Mouse (Mus musculus) left cerebral cortex, adult 2 months (tissue): ENCODE results near the gene St6galnac3. TPM values are rescaled to one million over a fixed set of nuclear protein-coding genes. Genes with fewer than 3 reads are reported as not detected.

ENCODE experiments used
- DNase-seq, 2 experiments: peaks; one replicate each; pipeline ENCODE4 v3.0.0; 2021 to 2022; ENCODE audit warnings: low spot score in 2 of 2, mixed read lengths in 1 of 2; ENCODE audit errors: extremely low spot score in 1 of 2
- H3K27ac ChIP-seq: fragments of 200-600 bp; 2 replicates; pipeline ENCODE4 v1.8.1; 2022
- H3K4me3 ChIP-seq: fragments of 200-600 bp; 2 replicates; pipeline ENCODE4 v1.8.1; 2022
- CTCF ChIP-seq: fragments of 200-600 bp; IDR thresholded peaks from 2 replicates; pipeline ENCODE4 v1.8.1; 2022; ENCODE audit warnings: antibody characterized with exemption, mild to moderate bottlenecking, moderate library complexity
- intact Hi-C: fragments of 180-260 bp; cut with DNase I; formaldehyde crosslinking; loops from one replicate; pipeline ENCODE4 v1.15.1; 2025
- total RNA-seq, 2 experiments: library from RNA; stranded (reverse); gene quantifications; 2 replicates each; pipeline ENCODE4 v1.2.3; 2021

Gene St6galnac3
- total RNA-seq, 2 experiments from 2014 or later, result 17.1 to 18.8 TPM

- H3K27ac ChIP-seq, result no peak overlapping the region
Observed at GRCm38 (mm10) chr3:153675832-153676231, 49.1 kb downstream of the St6galnac3 start.

GRCm38 (mm10) chr3:153675073-153675472 lies 49.9 kb downstream of the St6galnac3 start:
- intact Hi-C loops, result no loop called here
- no peak for DNase-seq
- peak; percentile 24 for TF ChIP-seq CTCF
- Histone ChIP-seq H3K4me3 (no peak overlapping the region), H3K27ac (no peak overlapping the region)

More at GRCm38 (mm10) chr3:153675832-153676231, 49.1 kb downstream of the St6galnac3 start:
- no peak for DNase-seq
- intact Hi-C loops, result no loop called here
- no peak overlapping the region for H3K4me3 ChIP-seq
- TF ChIP-seq CTCF, result no peak

GRCm38 (mm10) chr3:153674359-153674758 lies 50.6 kb downstream of the St6galnac3 start:
- H3K4me3 ChIP-seq, result no peak overlapping the region
- no peak for TF ChIP-seq CTCF
- intact Hi-C loops, result no loop called here
- no peak for DNase-seq
- no peak overlapping the region for H3K27ac ChIP-seq

GRCm38 (mm10) chr3:153673451-153673850 lies 51.5 kb downstream of the St6galnac3 start:
- TF ChIP-seq CTCF, result no peak; the same call in 1 of the 2 replicates
- intact Hi-C loops, result no loop called here
- DNase-seq, result no peak
- Histone ChIP-seq H3K27ac (no peak overlapping the region), H3K4me3 (no peak overlapping the region)

- intact Hi-C loops, result no loop called here
Observed at GRCm38 (mm10) chr3:153670953-153671674, 53.9 kb downstream of the St6galnac3 start.

GRCm38 (mm10) chr3:153669737-153670435 lies 55.1 kb downstream of the St6galnac3 start:
- no peak overlapping the region for H3K27ac ChIP-seq
- no peak overlapping the region for H3K4me3 ChIP-seq
- intact Hi-C loops, result no loop called here
- DNase-seq, result no peak
- no peak for TF ChIP-seq CTCF

More at GRCm38 (mm10) chr3:153670953-153671674, 53.9 kb downstream of the St6galnac3 start:
- no peak for DNase-seq
- no peak for TF ChIP-seq CTCF
- Histone ChIP-seq H3K4me3 (no peak overlapping the region), H3K27ac (no peak overlapping the region)

GRCm38 (mm10) chr3:153669329-153669728 lies 55.6 kb downstream of the St6galnac3 start:
- no peak for DNase-seq
- no peak for TF ChIP-seq CTCF
- Histone ChIP-seq H3K4me3 (no peak overlapping the region), H3K27ac (no peak overlapping the region)
- intact Hi-C loops, result no loop called here

GRCm38 (mm10) chr3:153668447-153669290 lies 56.3 kb downstream of the St6galnac3 start:
- Histone ChIP-seq H3K4me3 (no peak overlapping the region), H3K27ac (no peak overlapping the region)
- intact Hi-C loops, result no loop called here
- no peak for TF ChIP-seq CTCF
- no peak for DNase-seq

GRCm38 (mm10) chr3:153664696-153665095 lies 60.3 kb downstream of the St6galnac3 start:
- intact Hi-C loops, result no loop called here
- H3K27ac ChIP-seq, result no peak overlapping the region
- no peak for TF ChIP-seq CTCF
- no peak overlapping the region for H3K4me3 ChIP-seq
- no peak for DNase-seq

- intact Hi-C loops, result no loop called here
- Histone ChIP-seq H3K27ac (no peak overlapping the region), H3K4me3 (no peak overlapping the region)
- no peak for DNase-seq
- TF ChIP-seq CTCF, result no peak
Observed at GRCm38 (mm10) chr3:153663841-153664427, 61.0 kb downstream of the St6galnac3 start.

- TF ChIP-seq CTCF, result no peak
- no peak for DNase-seq
- Histone ChIP-seq H3K27ac (no peak overlapping the region), H3K4me3 (no peak overlapping the region)
- intact Hi-C loops, result no loop called here
Observed at GRCm38 (mm10) chr3:153662796-153663195, 62.2 kb downstream of the St6galnac3 start.
